Comparison of ENCODE assay signal across 21 mouse cellular contexts in the genomic region with DNA sequence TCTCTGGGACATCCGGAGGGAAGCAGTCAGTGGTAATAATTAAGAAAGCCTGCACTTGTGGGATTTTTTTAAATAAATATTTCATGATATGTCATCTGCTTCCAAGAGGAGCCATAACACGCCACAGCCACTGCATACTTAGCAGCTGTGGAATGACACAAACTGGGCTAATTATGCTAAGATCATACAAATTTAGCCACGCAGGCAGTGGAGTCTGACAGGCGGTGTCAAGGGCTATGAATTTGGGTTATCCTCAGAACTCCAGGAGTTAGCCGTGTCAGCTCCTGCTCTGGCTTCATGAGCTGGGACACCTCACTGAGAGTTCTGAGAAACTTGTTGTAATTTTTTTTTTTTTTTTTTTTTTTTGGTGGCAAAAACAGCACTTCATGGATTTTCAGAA. TPM values are rescaled to one million over a fixed set of nuclear protein-coding genes. Genes with fewer than 3 reads are reported as not detected.
"Had no signal": no experiment of that assay in that cellular context is flagged by ENCODE, and none has a peak within 500 bp of the region (broad histone marks: within the 10 kb centered on the region; RNA-seq: fewer than 3 reads in every experiment).

No protein-coding gene starts in this region.

- DNase-seq: kidney, adult 18-20 months; kidney, postnatal 36 days; left cerebral cortex, postnatal 4 days; liver, postnatal 0 days; lung, embryonic 14.5 days; thymus, adult 18-20 months; thymus, postnatal 4 days had no signal

- H3K4me3 ChIP-seq: limb, embryonic 12.5 days; limb, embryonic 15.5 days; neural tube, embryonic 12.5 days had no signal

- H3K4me1 ChIP-seq: limb, embryonic 12.5 days; limb, embryonic 15.5 days; neural tube, embryonic 12.5 days had no signal

- H3K4me2 ChIP-seq: limb, embryonic 12.5 days; limb, embryonic 15.5 days; liver, embryonic 11.5 days; lung, embryonic 14.5 days; neural tube, embryonic 12.5 days had no signal

- H3K9me3 ChIP-seq: limb, embryonic 12.5 days; limb, embryonic 15.5 days; neural tube, embryonic 12.5 days had no signal

- H3K27me3 ChIP-seq: limb, embryonic 12.5 days; limb, embryonic 15.5 days; neural tube, embryonic 12.5 days had no signal

- H3K9ac ChIP-seq: limb, embryonic 12.5 days; limb, embryonic 15.5 days; liver, embryonic 14.5 days; liver, postnatal 0 days; lung, embryonic 14.5 days; neural tube, embryonic 12.5 days had no signal

- H3K36me3 ChIP-seq: limb, embryonic 12.5 days; limb, embryonic 15.5 days; neural tube, embryonic 12.5 days had no signal

- ATAC-seq: inflammation-experienced regulatory T-cells, adult 6 months; intestine, embryonic 16.5 days; liver, postnatal 0 days; lung, postnatal 0 days had no signal

- H3K27ac ChIP-seq: limb, embryonic 12.5 days; limb, embryonic 15.5 days; liver, embryonic 14.5 days; macrophage; neural tube, embryonic 12.5 days had no signal

RNA-seq across cellular contexts. Expression of a gene that starts 40.8 kb away (rescaled TPM):
- polyA plus RNA-seq: inflammation-experienced regulatory T-cells, adult 6 months; intestine, embryonic 16.5 days; kidney, embryonic 14.5 days; limb, embryonic 12.5 days; limb, embryonic 15.5 days; liver, embryonic 11.5 days; liver, embryonic 14.5 days; liver, postnatal 0 days; lung, embryonic 14.5 days; lung, postnatal 0 days; macrophage; neural tube, embryonic 12.5 days; small intestine, adult 2 months; spleen, adult 2 months; stomach, embryonic 16.5 days; testis, adult 2 months had no signal
